Comparison of ENCODE assay signal across 7 mouse cellular contexts in the genomic region with DNA sequence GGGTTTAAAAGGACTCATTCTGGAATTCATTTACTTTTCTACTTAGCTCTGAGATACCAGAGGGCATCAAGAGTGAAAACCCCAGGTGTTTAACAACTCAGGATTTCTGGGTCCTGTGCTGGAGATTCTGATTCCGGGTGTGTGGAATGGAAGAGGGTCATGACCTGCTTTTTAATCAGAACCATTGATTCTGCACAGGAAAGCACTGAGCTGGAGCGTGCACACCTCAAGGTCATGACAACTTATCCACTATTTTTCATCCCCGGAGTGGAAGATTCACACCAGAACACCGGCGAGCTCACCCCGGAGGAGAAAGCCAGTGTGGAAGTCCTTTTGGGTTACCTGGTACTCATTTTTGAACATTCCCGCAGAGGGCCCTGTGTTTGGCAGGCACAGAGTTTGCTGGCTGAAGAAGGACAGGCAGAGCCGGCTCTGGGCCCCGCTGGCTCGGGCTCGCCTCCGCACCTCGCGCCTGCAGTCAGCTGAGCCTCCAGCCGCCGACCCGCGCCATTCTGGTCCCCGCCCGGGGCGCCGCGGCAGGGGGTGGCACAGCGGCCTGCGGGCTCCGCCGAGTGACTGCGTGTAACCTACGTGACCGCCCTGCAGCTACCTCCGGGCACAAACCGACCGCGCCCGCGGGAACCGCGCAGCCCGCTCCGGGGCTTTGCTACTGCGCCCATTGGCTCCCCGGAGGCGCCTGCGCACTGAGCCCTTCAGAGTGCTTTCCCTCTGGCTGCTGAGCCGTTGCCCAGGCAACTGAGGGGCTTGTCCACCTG. TPM values are rescaled to one million over a fixed set of nuclear protein-coding genes. Genes with fewer than 3 reads are reported as not detected.
A peak's percentile ranks its signal among the peaks of the same experiment; 100 is the strongest.
DNase-seq lines count a peak whose midpoint lies in the region; ATAC-seq lines count a peak whose summit lies in the region.

A gene (minus strand): TSS at position 605 of the 776 bp plus-strand sequence.

- H3K36me3 ChIP-seq in embryonic facial prominence, embryonic 15.5 days = no peaks in the 10 kb centered on the region
- H3K36me3 ChIP-seq in heart, embryonic 13.5 days = peaks cover 8% of the 10 kb centered on the region; the same call in 1 of the 2 replicates
- H3K36me3 ChIP-seq in kidney, embryonic 16.5 days (ENCODE audit: insufficient read depth, low read length) = 0 out of 2 replicates have a peak, but pooled peaks cover 2% of the 10 kb centered on the region
- no peaks in the 10 kb centered on the region for H3K36me3 ChIP-seq in limb, embryonic 15.5 days

- WGBS in embryonic facial prominence, embryonic 15.5 days = under 1% methylated on average over 45 of the region's 45 CpGs
- under 1% methylated on average over 45 of the region's 45 CpGs for WGBS in heart, embryonic 13.5 days
- 1% methylated on average over 45 of the region's 45 CpGs for WGBS in kidney, embryonic 16.5 days
- WGBS in limb, embryonic 15.5 days = under 1% methylated on average over 45 of the region's 45 CpGs

- H3K9ac ChIP-seq in embryonic facial prominence, embryonic 15.5 days = peak within 1 kb of the TSS; percentile 47
- peak within 1 kb of the TSS; percentile 89 for H3K9ac ChIP-seq in heart, embryonic 13.5 days
- H3K9ac ChIP-seq in kidney, embryonic 16.5 days (replicated peaks; ENCODE audit: low read length) = peak within 1 kb of the TSS; percentile 77
- H3K9ac ChIP-seq in limb, embryonic 15.5 days = peak within 1 kb of the TSS; percentile 60

- H3K9me3 ChIP-seq in embryonic facial prominence, embryonic 15.5 days (replicated peaks) = no peaks in the 10 kb centered on the region
- no peaks in the 10 kb centered on the region for H3K9me3 ChIP-seq in heart, embryonic 13.5 days
- H3K9me3 ChIP-seq in kidney, embryonic 16.5 days (ENCODE audit: low read length) = no peaks in the 10 kb centered on the region
- H3K9me3 ChIP-seq in limb, embryonic 15.5 days = no peaks in the 10 kb centered on the region

- no peaks in the 10 kb centered on the region for H3K27me3 ChIP-seq in embryonic facial prominence, embryonic 15.5 days
- no peaks in the 10 kb centered on the region; the same call in 1 of the 2 replicates for H3K27me3 ChIP-seq in heart, embryonic 13.5 days (replicated peaks)
- no peaks in the 10 kb centered on the region for H3K27me3 ChIP-seq in kidney, embryonic 16.5 days (ENCODE audit: insufficient read depth, low read length)
- 0 out of 2 replicates have a peak, but pooled peaks cover 7% of the 10 kb centered on the region for H3K27me3 ChIP-seq in limb, embryonic 15.5 days

- no peak within 1 kb of the TSS for H3K27ac ChIP-seq in embryonic facial prominence, embryonic 15.5 days (replicated peaks)
- peak within 1 kb of the TSS; percentile 67 for H3K27ac ChIP-seq in heart, embryonic 13.5 days (replicated peaks)
- H3K27ac ChIP-seq in kidney, embryonic 16.5 days (ENCODE audit: low read length) = no peak within 1 kb of the TSS
- H3K27ac ChIP-seq in limb, embryonic 15.5 days = no peak within 1 kb of the TSS

- peak; percentile 46 for DNase-seq in brain, embryonic 18.5 days (ENCODE audit: low read depth, low spot score)
- DNase-seq in neural tube, embryonic 10.5 days (ENCODE audit: extremely low spot score, low spot score) = peak; percentile 88
- DNase-seq in telencephalon, adult 2 months (ENCODE audit: low read depth, low spot score) = peak; percentile 49

- peaks cover 4% of the 10 kb centered on the region; the same call in 1 of the 2 replicates for H3K4me1 ChIP-seq in embryonic facial prominence, embryonic 15.5 days
- peaks cover 10% of the 10 kb centered on the region; the same call in 1 of the 2 replicates for H3K4me1 ChIP-seq in heart, embryonic 13.5 days
- H3K4me1 ChIP-seq in kidney, embryonic 16.5 days (ENCODE audit: insufficient read depth, low read length) = 0 out of 2 replicates have a peak, but pooled peaks cover 5% of the 10 kb centered on the region
- H3K4me1 ChIP-seq in limb, embryonic 15.5 days = peaks cover 9% of the 10 kb centered on the region; the same call in 1 of the 2 replicates

- H3K4me3 ChIP-seq in embryonic facial prominence, embryonic 15.5 days (replicated peaks) = peak within 1 kb of the TSS; percentile 61
- peak within 1 kb of the TSS; percentile 76 for H3K4me3 ChIP-seq in heart, embryonic 13.5 days
- peak within 1 kb of the TSS; percentile 59 for H3K4me3 ChIP-seq in kidney, embryonic 16.5 days (ENCODE audit: low read length)
- peak within 1 kb of the TSS; percentile 65 for H3K4me3 ChIP-seq in limb, embryonic 15.5 days

- peak; percentile 93 for ATAC-seq in embryonic facial prominence, embryonic 15.5 days (ENCODE audit: insufficient number of reproducible peaks, low FRiP score, low TSS enrichment, low read depth)
- peak; percentile 80; the same call in 1 of the 2 replicates for ATAC-seq in heart, embryonic 13.5 days (ENCODE audit: extremely low read depth, insufficient number of reproducible peaks, low FRiP score, low TSS enrichment)
- ATAC-seq in kidney, embryonic 16.5 days (ENCODE audit: low FRiP score, low TSS enrichment) = peak; percentile 100
- ATAC-seq in limb, embryonic 15.5 days (ENCODE audit: insufficient number of reproducible peaks, low FRiP score, low TSS enrichment, low read depth) = peak; percentile 87

- peak within 1 kb of the TSS; percentile 88 for H3K4me2 ChIP-seq in embryonic facial prominence, embryonic 15.5 days (replicated peaks)
- H3K4me2 ChIP-seq in heart, embryonic 13.5 days = peak within 1 kb of the TSS; percentile 82
- H3K4me2 ChIP-seq in kidney, embryonic 16.5 days (replicated peaks; ENCODE audit: low read depth, low read length) = peak within 1 kb of the TSS; percentile 72
- H3K4me2 ChIP-seq in limb, embryonic 15.5 days = peak within 1 kb of the TSS; percentile 83

RNA-seq across cellular contexts. Expression of the gene that starts here (rescaled TPM):
- 9.3 and 12.4 TPM in 2 replicates for polyA plus RNA-seq in embryonic facial prominence, embryonic 15.5 days (2015; fragmentation: Nextera tagmentation; extraction: Ambion mirVana)
- polyA plus RNA-seq in heart, embryonic 13.5 days (2015; fragmentation: Nextera tagmentation; extraction: Ambion mirVana) = 17.3 and 18.8 TPM in 2 replicates
- polyA plus RNA-seq in kidney, embryonic 16.5 days (2015; fragmentation: Nextera tagmentation; extraction: Ambion mirVana) = 10.7 and 11.1 TPM in 2 replicates
- 3.8 and 4.7 TPM in 2 replicates for polyA plus RNA-seq in limb, embryonic 15.5 days (2015; fragmentation: Nextera tagmentation; extraction: Ambion mirVana)
